Mouse (Mus musculus) limb, embryonic 15.5 days (tissue): ENCODE results near the gene Mkln1. TPM values are rescaled to one million over a fixed set of nuclear protein-coding genes. Genes with fewer than 3 reads are reported as not detected.

Source experiments
- ATAC-seq: fragments of 200-750 bp; cut with Nextera tagmentation; 2 replicates; pipeline ENCODE4 v1.8.0; 2017; ENCODE audit warnings: low read depth, moderate TSS enrichment; ENCODE audit not compliant: insufficient number of reproducible peaks, low FRiP score, low TSS enrichment
- H3K27ac ChIP-seq: fragments of 300-500 bp; sonication (generic); 2 replicates; pipeline ENCODE4 v1.5.1; 2015; ENCODE audit warnings: moderate library complexity, mild to moderate bottlenecking, inconsistent platforms
- H3K27me3 ChIP-seq: fragments of 300-500 bp; sonication (generic); 2 replicates; pipeline ENCODE4 v1.6.1; 2015; ENCODE audit warnings: inconsistent platforms
- H3K36me3 ChIP-seq: fragments of 300-500 bp; sonication (generic); 2 replicates; pipeline ENCODE4 v1.6.1; 2015; ENCODE audit warnings: inconsistent platforms
- H3K4me1 ChIP-seq: fragments of 300-500 bp; sonication (generic); 2 replicates; pipeline ENCODE4 v1.6.1; 2015; ENCODE audit warnings: inconsistent platforms
- H3K4me2 ChIP-seq: fragments of 300-500 bp; sonication (generic); 2 replicates; pipeline ENCODE4 v1.6.1; 2015; ENCODE audit warnings: mild to moderate bottlenecking, inconsistent platforms
- H3K4me3 ChIP-seq: fragments of 300-500 bp; sonication (generic); 2 replicates; pipeline ENCODE4 v1.5.1; 2015; ENCODE audit warnings: mild to moderate bottlenecking, inconsistent platforms
- H3K9ac ChIP-seq: fragments of 300-500 bp; sonication (generic); 2 replicates; pipeline ENCODE4 v1.6.1; 2015; ENCODE audit warnings: inconsistent platforms
- H3K9me3 ChIP-seq: fragments of 300-500 bp; sonication (generic); 2 replicates; pipeline ENCODE4 v1.6.1; 2016; ENCODE audit warnings: inconsistent platforms
- WGBS: fragments of 180-500 bp; shearing (Covaris S2); methylation state at CpG from one replicate; pipeline ENCODE4 v1.1.7; 2015; 5-methylcytosine and 5-hydroxymethylcytosine counted together
- polyA plus RNA-seq: library from polyadenylated mRNA; unstranded; fragments of >200 nt; fragmentation: Nextera tagmentation; extraction: Ambion mirVana; gene quantifications from 2 replicates; pipeline ENCODE4 v1.2.1, GENCODE M21; 2015

Gene Mkln1
- polyA plus RNA-seq, 1 experiment from 2014 or later: 160 TPM

DNA sequence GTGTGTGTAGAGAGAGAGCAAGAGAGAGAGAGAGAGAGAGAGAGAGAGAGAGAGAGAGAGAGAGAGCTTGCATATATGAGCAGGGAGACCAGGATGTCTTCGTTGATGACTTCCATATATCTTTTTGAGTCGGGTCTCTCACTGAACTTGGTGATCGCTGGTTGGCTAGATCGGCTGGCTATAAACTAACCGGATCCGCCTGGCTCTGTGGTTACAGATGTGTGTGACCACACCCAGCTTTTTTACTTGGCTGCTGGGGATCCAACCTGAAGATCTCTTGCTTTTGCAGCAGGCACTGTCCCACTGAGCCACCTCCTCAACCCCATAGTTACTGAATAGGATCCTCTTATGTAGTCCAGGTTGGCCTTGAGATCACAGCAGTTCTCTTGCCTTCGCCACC, 15.5 kb upstream of the Mkln1 start:
- no peaks in the 10 kb centered on the region for H3K4me1 ChIP-seq
- 84% methylated on average over 7 of the region's 7 CpGs for WGBS
- H3K27ac ChIP-seq: no peak overlapping the region
- no peak overlapping the region for H3K4me2 ChIP-seq
- no peaks in the 10 kb centered on the region for H3K27me3 ChIP-seq
- no peak overlapping the region for H3K9ac ChIP-seq
- H3K4me3 ChIP-seq: no peak overlapping the region
- no peak for ATAC-seq
- no peaks in the 10 kb centered on the region for H3K36me3 ChIP-seq
- H3K9me3 ChIP-seq: no peaks in the 10 kb centered on the region

DNA sequence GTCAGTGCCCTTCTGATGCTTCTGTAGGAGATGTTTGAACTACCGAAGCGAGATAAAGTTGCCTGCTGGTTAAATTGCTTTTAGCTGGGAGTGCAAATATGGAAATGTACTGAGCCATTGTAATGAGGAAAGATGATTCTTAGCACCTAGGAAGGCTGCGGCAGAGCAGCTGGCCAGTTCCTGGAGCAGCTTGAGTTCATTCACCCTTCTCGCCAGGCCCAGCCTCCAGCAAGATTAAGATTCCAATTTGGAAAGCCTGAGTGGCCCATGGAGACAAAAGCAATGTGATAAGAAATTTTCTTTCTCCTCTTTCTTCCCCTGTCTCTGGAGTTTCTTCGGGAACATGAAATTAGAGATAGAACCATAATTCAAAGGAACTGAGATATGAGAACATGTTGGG, 13.7 kb upstream of the Mkln1 start:
- Histone ChIP-seq H3K9me3 (no peaks in the 10 kb centered on the region), H3K4me1 (no peaks in the 10 kb centered on the region), H3K4me2 (no peak overlapping the region), H3K27ac (no peak overlapping the region), H3K4me3 (no peak overlapping the region), H3K9ac (no peak overlapping the region), H3K36me3 (no peaks in the 10 kb centered on the region), H3K27me3 (no peaks in the 10 kb centered on the region)
- no peak for ATAC-seq
- 69% methylated on average over 5 of the region's 5 CpGs for WGBS

DNA sequence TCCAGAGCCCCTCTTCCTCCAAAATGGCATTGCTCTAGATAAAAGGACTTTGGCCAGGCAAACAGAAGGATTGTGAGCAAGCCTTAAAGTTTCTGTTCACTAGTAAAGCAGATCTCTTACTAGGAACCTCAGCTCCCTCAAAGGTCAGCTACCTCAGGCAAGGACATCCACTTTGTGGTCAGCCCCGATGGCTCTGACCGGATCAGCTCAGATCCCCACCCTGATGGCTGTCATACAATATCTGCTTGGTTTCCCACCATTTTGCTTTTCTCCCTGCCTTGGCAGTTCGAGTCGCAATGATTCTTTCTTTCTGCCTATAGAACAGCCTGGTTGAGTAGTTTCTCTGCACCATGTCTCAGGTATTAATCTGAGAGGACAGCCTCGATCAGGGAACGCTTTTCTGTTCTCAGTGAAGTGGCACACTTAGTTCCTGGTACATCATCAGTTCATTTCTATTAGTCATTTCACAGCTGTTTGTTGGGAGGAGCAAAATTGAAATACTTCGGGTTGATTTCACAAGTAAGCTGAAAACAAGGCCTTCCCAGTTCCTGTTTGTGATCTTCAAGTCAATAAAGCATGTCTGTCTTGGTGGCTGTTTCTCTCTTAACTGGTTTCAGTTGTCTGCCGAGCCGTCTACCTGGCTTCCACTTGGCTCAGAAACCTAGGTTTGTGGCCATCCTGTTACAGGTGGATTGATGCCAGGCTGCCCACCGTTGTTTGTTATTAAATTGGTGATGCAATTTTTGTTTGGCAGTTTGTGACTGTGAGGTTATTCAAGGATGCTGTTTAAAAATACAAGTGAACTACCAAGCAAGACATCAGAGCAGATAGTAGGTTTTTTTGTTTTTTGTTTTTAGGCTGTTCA, 13.0 kb upstream of the Mkln1 start:
- no peak for ATAC-seq
- Histone ChIP-seq H3K36me3 (no peaks in the 10 kb centered on the region), H3K4me3 (no peak overlapping the region), H3K27me3 (no peaks in the 10 kb centered on the region), H3K4me2 (no peak overlapping the region), H3K9me3 (no peaks in the 10 kb centered on the region), H3K27ac (no peak overlapping the region), H3K4me1 (no peaks in the 10 kb centered on the region), H3K9ac (no peak overlapping the region)
- 85% methylated on average over 10 of the region's 10 CpGs for WGBS

DNA sequence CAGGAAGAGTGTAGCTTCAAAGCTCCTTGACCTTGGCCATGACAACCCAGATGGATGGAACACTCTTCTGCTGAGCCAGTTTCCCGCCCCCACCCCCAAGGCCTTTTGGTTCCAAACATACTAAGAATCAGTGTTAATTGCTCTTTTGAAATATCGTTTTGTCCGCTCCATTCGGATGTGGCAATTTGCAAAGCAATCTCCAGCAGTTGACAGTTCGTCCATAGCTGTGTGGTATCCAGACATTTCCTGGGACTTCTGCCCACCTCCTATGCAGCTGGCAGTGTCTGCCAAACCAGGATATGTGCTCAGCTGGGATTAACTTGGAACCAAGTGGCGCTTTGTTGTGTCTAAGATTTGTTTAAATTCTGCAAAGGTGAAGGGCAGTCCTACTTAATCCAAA, 8.8 kb upstream of the Mkln1 start:
- no peak overlapping the region for H3K4me2 ChIP-seq
- no peak overlapping the region for H3K4me3 ChIP-seq
- no peaks in the 10 kb centered on the region for H3K4me1 ChIP-seq
- H3K9me3 ChIP-seq: no peaks in the 10 kb centered on the region
- ATAC-seq: no peak
- H3K27me3 ChIP-seq: no peaks in the 10 kb centered on the region
- WGBS: 82% methylated on average over 6 of the region's 6 CpGs
- no peaks in the 10 kb centered on the region for H3K36me3 ChIP-seq
- H3K27ac ChIP-seq: no peak overlapping the region
- H3K9ac ChIP-seq: no peak overlapping the region

DNA sequence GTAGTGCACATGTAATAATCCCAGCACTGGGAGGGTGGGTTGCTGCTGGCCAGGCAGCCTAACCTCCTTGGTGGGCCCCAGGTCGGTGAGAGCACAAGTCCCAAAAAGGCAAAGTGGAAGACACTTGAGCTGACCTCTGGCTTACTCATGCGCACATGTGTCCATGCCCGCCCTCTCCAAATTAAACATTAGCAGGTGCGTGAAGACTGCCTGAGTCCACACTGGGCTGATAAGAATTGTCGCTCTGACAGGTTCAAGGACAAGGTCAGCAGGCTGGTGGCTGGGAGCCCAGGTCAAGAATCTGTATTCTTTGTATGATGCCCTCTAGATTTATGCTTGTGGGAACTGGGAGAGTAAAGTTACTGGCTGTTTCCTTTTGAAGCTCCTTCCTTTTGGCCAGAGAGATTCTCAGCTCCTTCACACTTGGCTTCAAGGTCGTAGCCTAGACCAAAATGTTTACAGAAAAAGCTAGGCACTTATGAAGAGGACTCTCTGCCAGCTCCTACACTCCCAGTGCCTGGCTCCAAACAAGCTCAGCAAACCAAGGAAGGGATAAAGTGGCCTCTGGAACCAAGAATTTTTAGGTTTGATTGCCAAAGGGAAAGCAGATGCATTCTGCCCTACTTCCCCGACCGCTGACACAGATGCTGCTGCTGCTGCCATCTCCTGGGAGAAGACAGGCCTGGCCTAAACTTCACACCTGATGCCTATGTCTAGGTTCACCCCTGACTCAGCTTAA, 8.1 kb upstream of the Mkln1 start:
- H3K9ac ChIP-seq: no peak overlapping the region
- H3K4me1 ChIP-seq: no peaks in the 10 kb centered on the region
- no peaks in the 10 kb centered on the region for H3K27me3 ChIP-seq
- no peaks in the 10 kb centered on the region for H3K9me3 ChIP-seq
- H3K4me3 ChIP-seq: no peak overlapping the region
- no peaks in the 10 kb centered on the region for H3K36me3 ChIP-seq
- 65% methylated on average over 8 of the region's 8 CpGs for WGBS
- H3K4me2 ChIP-seq: no peak overlapping the region
- no peak overlapping the region for H3K27ac ChIP-seq
- no peak for ATAC-seq

DNA sequence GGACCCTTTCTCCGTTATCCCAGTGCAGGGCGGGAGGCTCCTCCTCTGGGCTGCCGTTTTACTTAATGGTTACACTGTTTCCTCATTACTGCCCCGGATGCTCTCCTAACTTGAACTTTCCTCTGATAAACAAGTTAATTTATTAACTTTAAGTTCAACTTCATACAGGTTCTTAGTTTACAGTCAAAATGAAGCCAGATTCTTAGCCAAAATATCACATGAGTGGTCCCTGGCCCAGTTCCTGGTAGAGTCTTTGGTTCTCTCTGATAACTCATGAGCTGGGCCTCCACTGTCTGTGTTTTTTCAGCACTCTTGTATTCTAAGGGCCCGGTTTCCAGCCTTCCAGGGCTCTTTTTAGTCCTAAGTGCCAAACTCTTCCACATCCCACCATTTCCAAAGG, 5.7 kb upstream of the Mkln1 start:
- no peak overlapping the region for H3K4me2 ChIP-seq
- peaks cover 1% of the 10 kb centered on the region; the same call in 1 of the 2 replicates for H3K4me1 ChIP-seq
- no peak overlapping the region for H3K27ac ChIP-seq
- no peak overlapping the region for H3K9ac ChIP-seq
- WGBS: 82% methylated on average over 5 of the region's 5 CpGs
- no peak for ATAC-seq
- no peaks in the 10 kb centered on the region for H3K36me3 ChIP-seq
- H3K4me3 ChIP-seq: no peak overlapping the region
- no peaks in the 10 kb centered on the region for H3K27me3 ChIP-seq
- H3K9me3 ChIP-seq: no peaks in the 10 kb centered on the region

DNA sequence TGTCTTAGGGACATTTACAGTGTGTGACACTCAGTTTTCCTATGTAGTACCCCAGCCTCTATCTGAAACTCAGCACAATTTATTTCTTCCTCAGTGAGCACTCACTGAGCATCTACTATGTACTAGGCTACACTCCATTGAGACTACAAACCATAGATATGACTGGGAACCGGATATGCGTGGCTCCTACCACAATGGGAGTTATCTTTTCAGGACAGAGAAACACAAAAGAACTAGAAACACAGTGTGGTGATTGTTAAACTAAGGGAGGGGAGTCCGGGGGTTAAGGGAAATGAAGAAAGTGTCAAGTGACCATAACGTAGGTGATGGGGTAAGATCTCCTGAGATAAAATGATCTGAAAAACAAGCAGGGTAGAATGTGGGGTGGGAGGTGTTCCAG, 2.4 kb upstream of the Mkln1 start:
- ATAC-seq: no peak
- no peak overlapping the region for H3K27ac ChIP-seq
- no peaks in the 10 kb centered on the region for H3K27me3 ChIP-seq
- H3K4me3 ChIP-seq: no peak overlapping the region
- no peak overlapping the region for H3K4me2 ChIP-seq
- peaks cover 21% of the 10 kb centered on the region for H3K4me1 ChIP-seq
- no peaks in the 10 kb centered on the region for H3K9me3 ChIP-seq
- WGBS: 79% methylated on average over 4 of the region's 4 CpGs
- H3K36me3 ChIP-seq: no peaks in the 10 kb centered on the region
- no peak overlapping the region for H3K9ac ChIP-seq

DNA sequence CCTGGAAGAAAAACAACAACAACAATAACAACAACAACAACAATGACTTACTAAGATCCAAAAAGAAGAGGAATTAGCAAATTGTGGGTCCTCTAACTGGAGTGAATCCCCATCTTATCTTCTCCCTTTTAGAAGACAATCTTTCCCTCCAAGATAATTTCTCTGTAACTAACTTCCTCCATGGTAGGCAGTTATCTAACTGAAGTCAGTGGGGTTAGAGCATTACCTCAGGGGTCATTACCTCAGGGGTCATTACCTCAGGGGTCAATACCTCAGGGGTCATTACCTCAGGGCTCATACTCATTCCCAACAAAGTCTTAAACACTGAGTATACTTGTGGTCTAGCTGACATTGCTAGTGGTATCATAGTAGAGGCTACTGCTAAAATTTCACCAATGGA, 1.2 kb upstream of the Mkln1 start:
- H3K9ac ChIP-seq: no peak overlapping the region
- no peaks in the 10 kb centered on the region for H3K9me3 ChIP-seq
- no peak overlapping the region for H3K4me2 ChIP-seq
- no peak for ATAC-seq
- H3K4me1 ChIP-seq: peaks cover 25% of the 10 kb centered on the region
- no peaks in the 10 kb centered on the region for H3K27me3 ChIP-seq
- no peak overlapping the region for H3K4me3 ChIP-seq
- no peak overlapping the region for H3K27ac ChIP-seq
- no peaks in the 10 kb centered on the region for H3K36me3 ChIP-seq

DNA sequence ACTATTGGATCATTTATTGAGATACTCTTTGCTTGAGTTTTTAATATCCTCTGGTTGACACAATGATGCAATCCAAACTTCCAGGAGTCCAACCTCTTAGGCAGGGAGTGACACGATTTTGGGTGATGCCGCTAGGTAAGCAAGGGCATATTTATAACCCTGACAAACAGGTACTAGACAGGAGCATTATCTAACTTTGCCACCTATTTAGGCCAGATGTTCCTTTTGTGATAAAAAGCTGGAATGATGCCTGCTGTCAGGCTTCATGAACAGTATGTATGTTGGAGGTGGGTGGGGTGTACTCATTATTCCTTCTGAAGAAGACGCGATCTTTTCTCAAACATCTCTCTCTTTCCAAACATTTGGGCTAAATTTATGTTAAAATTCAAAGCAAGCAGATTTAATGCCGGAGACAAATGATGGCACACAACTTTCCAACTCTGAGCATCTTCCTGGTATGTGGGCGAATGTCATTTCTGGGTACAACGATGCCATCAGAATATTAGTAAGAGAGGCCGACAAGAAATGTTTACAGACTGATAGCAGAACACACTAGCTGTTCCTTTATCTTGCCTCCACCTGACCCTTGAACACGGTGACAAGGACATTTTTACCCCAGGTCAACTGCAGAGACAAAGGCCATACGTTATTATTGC, 632 bp upstream of the Mkln1 start:
- Histone ChIP-seq H3K27me3 (no peaks in the 10 kb centered on the region), H3K27ac (no peak overlapping the region), H3K4me1 (peaks cover 26% of the 10 kb centered on the region), H3K4me3 (peak overlapping the region; percentile 92), H3K9ac (no peak overlapping the region), H3K36me3 (no peaks in the 10 kb centered on the region), H3K9me3 (no peaks in the 10 kb centered on the region), H3K4me2 (peak overlapping the region; percentile 48)
- ATAC-seq: no peak
- WGBS: 56% methylated on average over 10 of the region's 10 CpGs

DNA sequence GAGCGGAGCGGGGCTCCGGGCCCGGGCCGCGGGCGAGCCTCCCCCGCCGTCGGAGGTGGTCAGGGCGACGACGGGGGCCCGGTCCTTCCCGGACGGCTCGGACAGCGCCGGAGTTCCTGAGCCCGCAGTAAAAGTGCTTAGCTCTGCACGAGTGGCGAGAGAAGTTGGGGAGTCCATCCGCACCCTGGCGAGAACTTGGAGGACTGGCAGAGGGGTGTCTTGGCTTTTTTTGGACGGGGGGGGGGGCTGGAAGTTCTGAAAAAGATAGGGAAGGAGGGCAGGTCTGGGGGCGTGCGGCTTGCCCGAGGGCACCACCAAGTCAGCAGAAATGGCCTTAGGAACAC, 643 bp downstream of the Mkln1 start:
- Histone ChIP-seq H3K9ac (peak overlapping the region; percentile 98), H3K4me1 (peaks cover 26% of the 10 kb centered on the region), H3K27ac (peak overlapping the region; percentile 95), H3K27me3 (no peaks in the 10 kb centered on the region), H3K4me2 (peak overlapping the region; percentile 55), H3K36me3 (no peaks in the 10 kb centered on the region), H3K9me3 (no peaks in the 10 kb centered on the region), H3K4me3 (peak overlapping the region; percentile 92)
- WGBS: under 1% methylated on average over 28 of the region's 28 CpGs
- 0 out of 2 replicates have a peak, but pooled peaks have one; percentile 36 for ATAC-seq

DNA sequence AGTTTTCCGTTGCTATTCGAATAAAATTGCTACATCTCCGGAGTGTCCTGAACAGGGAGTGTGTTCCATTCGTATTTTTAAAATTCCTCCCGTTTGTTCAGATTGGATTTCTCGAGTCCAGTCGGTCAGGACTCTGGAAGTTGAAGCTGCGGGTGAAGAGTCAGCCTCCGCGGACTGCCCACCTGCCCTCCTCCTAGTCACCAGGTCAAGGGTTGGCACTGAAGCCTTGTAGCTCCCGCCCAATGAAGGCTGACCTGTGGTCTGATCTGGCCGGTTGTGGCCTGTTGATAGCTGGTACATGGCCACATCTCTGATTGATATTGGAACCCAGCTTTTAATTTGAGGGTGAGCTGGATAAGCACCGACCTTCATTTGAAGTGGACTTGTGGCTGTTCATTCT, 1.0 kb downstream of the Mkln1 start:
- Histone ChIP-seq H3K4me2 (peak overlapping the region; percentile 55), H3K27me3 (no peaks in the 10 kb centered on the region), H3K4me3 (peak overlapping the region; percentile 92), H3K4me1 (peaks cover 28% of the 10 kb centered on the region), H3K36me3 (no peaks in the 10 kb centered on the region), H3K9ac (peak overlapping the region; percentile 98), H3K9me3 (no peaks in the 10 kb centered on the region), H3K27ac (peak overlapping the region; percentile 95)
- 1% methylated on average over 13 of the region's 13 CpGs for WGBS
- ATAC-seq: no peak

DNA sequence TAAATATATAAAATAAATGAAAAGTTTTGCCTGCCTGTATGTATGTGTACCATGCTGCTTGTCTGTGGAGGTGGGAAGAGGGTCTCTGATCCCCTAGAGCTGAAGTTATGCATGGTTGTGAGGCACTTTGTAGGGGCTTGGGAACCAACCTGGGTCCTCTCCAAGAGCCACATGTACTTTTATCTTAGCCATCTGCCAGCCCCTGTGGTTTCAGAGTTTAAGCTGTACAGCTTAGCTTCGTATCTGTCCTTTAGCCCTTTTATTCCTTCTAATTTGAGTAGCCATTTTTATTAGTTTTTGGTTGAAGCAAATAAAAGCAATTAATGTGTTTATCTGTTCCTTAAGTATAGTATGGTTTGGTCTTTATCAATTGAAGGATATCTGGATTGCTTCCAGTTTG, 12.5 kb downstream of the Mkln1 start:
- H3K27me3 ChIP-seq: no peaks in the 10 kb centered on the region
- H3K4me1 ChIP-seq: no peaks in the 10 kb centered on the region
- no peak overlapping the region for H3K4me3 ChIP-seq
- no peak overlapping the region for H3K27ac ChIP-seq
- no peak overlapping the region for H3K4me2 ChIP-seq
- no peak overlapping the region for H3K9ac ChIP-seq
- ATAC-seq: no peak
- H3K36me3 ChIP-seq: no peaks in the 10 kb centered on the region
- H3K9me3 ChIP-seq: no peaks in the 10 kb centered on the region
- 68% methylated on average over 1 of the region's 1 CpGs for WGBS
